Mouse (Mus musculus) adrenal gland, postnatal 36 days (tissue): ENCODE data around the gene Mark2. TPM values are rescaled to one million over a fixed set of nuclear protein-coding genes. Genes with fewer than 3 reads are reported as not detected.

Experiments
- total RNA-seq, 2 experiments: library from RNA; stranded (reverse); gene quantifications; 2 replicates each; pipeline ENCODE4 v1.2.3; 2021

Mark2 gene
- total RNA-seq, 2 experiments from 2014 or later = 71.9 to 76.4 TPM

Other genes starting within 250 kb of the Mark2 start
- 1 to 10 TPM; 1.3 to 4.0 TPM for gene Flrt1, start 236.1 kb downstream of the Mark2 start, total RNA-seq
- 100 to 1,000 TPM; 118 to 130 TPM for gene Otub1, start 135.5 kb downstream of the Mark2 start, total RNA-seq
- 1,000 to 10,000 TPM; 1,022 to 1,091 TPM for gene Cox8a, start 124.2 kb downstream of the Mark2 start, total RNA-seq
- 10 to 100 TPM; 18.6 to 25.6 TPM for gene Naa40, start 100.7 kb downstream of the Mark2 start, total RNA-seq
- gene Rcor2, start 74.5 kb downstream of the Mark2 start, total RNA-seq = 1 to 10 TPM; 2.0 to 4.4 TPM
- 10 to 100 TPM; 20.4 to 23.8 TPM for gene Spindoc, start 41.1 kb upstream of the Mark2 start, total RNA-seq
- 10 to 100 TPM; 22.0 to 23.7 TPM for gene 2700081O15Rik, start 75.8 kb upstream of the Mark2 start, total RNA-seq
- 100 to 1,000 TPM; 138 to 141 TPM for gene Rtn3, start 141.4 kb upstream of the Mark2 start, total RNA-seq
- gene Atl3, start 152.2 kb upstream of the Mark2 start, total RNA-seq = 100 to 1,000 TPM in 1 of 2 experiments, 10 to 100 TPM in 1; 98.3 to 159 TPM
- 10 to 100 TPM; 54.2 to 78.7 TPM for gene Pla2g16, start 215.6 kb upstream of the Mark2 start, total RNA-seq